ENCODE assay signal across 8 mouse cellular contexts in the genomic region with DNA sequence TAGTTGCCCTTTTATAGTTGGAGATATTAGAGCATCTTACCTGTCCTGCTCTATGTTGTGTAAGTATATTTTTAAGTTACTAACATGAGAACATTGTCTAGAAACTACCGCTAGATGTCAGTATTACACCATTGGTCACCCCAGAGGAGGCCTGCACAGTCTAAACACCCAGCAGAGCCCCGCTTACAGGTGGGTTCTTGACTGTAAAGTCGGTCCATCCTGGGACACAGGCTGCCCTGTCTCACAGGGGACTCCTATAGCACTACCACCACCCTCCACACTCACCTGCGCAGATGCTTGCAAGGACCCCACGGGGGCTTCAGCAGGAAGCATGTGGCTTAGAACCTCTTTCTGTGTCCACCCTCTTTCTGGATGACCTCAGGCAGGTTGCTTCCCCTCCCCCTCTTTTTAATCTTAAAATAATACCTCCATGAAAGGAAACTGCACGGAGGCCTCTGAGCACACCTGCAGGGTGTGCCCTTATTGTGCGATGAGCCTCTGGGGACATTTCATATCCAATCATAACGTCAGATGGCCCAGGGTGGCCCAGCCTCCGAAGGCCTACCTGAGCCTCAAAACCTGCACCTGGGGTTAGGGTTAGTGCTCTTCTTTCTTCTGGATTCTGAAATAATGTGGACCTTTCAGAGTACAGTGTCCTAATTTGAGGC. TPM values are rescaled to one million over a fixed set of nuclear protein-coding genes. Genes with fewer than 3 reads are reported as not detected.
DNase-seq lines count a peak whose midpoint lies in the region; ATAC-seq lines count a peak whose summit lies in the region.

No protein-coding gene starts in this region.

- no peaks in the 10 kb centered on the region for H3K4me1 ChIP-seq in hindbrain, embryonic 12.5 days
- no peaks in the 10 kb centered on the region for H3K4me1 ChIP-seq in limb, embryonic 12.5 days (replicated peaks)
- no peaks in the 10 kb centered on the region for H3K4me1 ChIP-seq in midbrain, embryonic 15.5 days

- intact Hi-C loops in left cerebral cortex, postnatal 25 days (cut with DNase I), result loop anchor here (10.0 kb wide), 2 partner anchors 407 to 507 kb away; no protein-coding TSS in a partner anchor

- 73% methylated on average over 9 of the region's 9 CpGs for WGBS in hindbrain, embryonic 12.5 days
- 65% methylated on average over 9 of the region's 9 CpGs for WGBS in limb, embryonic 12.5 days
- 70% methylated on average over 9 of the region's 9 CpGs for WGBS in midbrain, embryonic 15.5 days

- H3K27ac ChIP-seq in hindbrain, embryonic 12.5 days, result no peak overlapping the region
- H3K27ac ChIP-seq in limb, embryonic 12.5 days, result no peak overlapping the region
- H3K27ac ChIP-seq in midbrain, embryonic 15.5 days, result no peak overlapping the region

- peaks cover 31% of the 10 kb centered on the region for H3K36me3 ChIP-seq in hindbrain, embryonic 12.5 days
- H3K36me3 ChIP-seq in limb, embryonic 12.5 days, result peaks cover 58% of the 10 kb centered on the region
- H3K36me3 ChIP-seq in midbrain, embryonic 15.5 days (replicated peaks), result peaks cover 14% of the 10 kb centered on the region; the same call in 1 of the 2 replicates

- peak; percentile 45 to 66 for DNase-seq in left cerebral cortex, postnatal 25 days (ENCODE audit: low spot score in 2 of 2)
- DNase-seq in left cerebral cortex, adult 18-20 months (ENCODE audit: low spot score in 2 of 2), result no peak
- peak; percentile 48 for DNase-seq in c-Kit-positive CD71-negative TER-119-negative erythroid progenitor cells, embryonic 14.5 days (ENCODE audit: low read depth)
- peak; percentile 59 for DNase-seq in fibroblast of lung, adult 2 months (ENCODE audit: low read depth)
- DNase-seq in thymus, postnatal 10 days (ENCODE audit: low spot score in 2 of 2), result peak; percentile 16 to 63

- H3K4me3 ChIP-seq in hindbrain, embryonic 12.5 days, result no peak overlapping the region
- H3K4me3 ChIP-seq in limb, embryonic 12.5 days (replicated peaks), result no peak overlapping the region
- H3K4me3 ChIP-seq in midbrain, embryonic 15.5 days, result no peak overlapping the region

- no peaks in the 10 kb centered on the region for H3K9me3 ChIP-seq in hindbrain, embryonic 12.5 days (replicated peaks)
- H3K9me3 ChIP-seq in limb, embryonic 12.5 days, result no peaks in the 10 kb centered on the region
- no peaks in the 10 kb centered on the region for H3K9me3 ChIP-seq in midbrain, embryonic 15.5 days

- peak; percentile 79 for ATAC-seq in hindbrain, embryonic 12.5 days (ENCODE audit: low FRiP score)
- ATAC-seq in limb, embryonic 12.5 days (ENCODE audit: insufficient number of reproducible peaks, insufficient read depth, low FRiP score, low TSS enrichment, low read depth), result peak; percentile 88
- ATAC-seq in midbrain, embryonic 15.5 days (replicated peaks), result peak; percentile 93

- no peak overlapping the region for H3K9ac ChIP-seq in hindbrain, embryonic 12.5 days
- no peak overlapping the region for H3K9ac ChIP-seq in limb, embryonic 12.5 days (replicated peaks)
- no peak overlapping the region for H3K9ac ChIP-seq in midbrain, embryonic 15.5 days

- no peak overlapping the region for H3K4me2 ChIP-seq in hindbrain, embryonic 12.5 days (replicated peaks)
- H3K4me2 ChIP-seq in limb, embryonic 12.5 days, result no peak overlapping the region
- H3K4me2 ChIP-seq in midbrain, embryonic 15.5 days, result no peak overlapping the region

- no peaks in the 10 kb centered on the region for H3K27me3 ChIP-seq in hindbrain, embryonic 12.5 days
- no peaks in the 10 kb centered on the region for H3K27me3 ChIP-seq in limb, embryonic 12.5 days
- H3K27me3 ChIP-seq in midbrain, embryonic 15.5 days (replicated peaks), result no peaks in the 10 kb centered on the region

RNA-seq across cellular contexts. Expression of gene Ercc4, which starts 7.9 kb away (rescaled TPM):
- 10 to 100 TPM; 22.2 to 24.2 TPM for total RNA-seq in left cerebral cortex, postnatal 25 days (2021)
- 10 to 100 TPM; 24.3 to 24.5 TPM for total RNA-seq in left cerebral cortex, adult 18-20 months (2021)
- polyA plus RNA-seq in hindbrain, embryonic 12.5 days (2016; fragmentation: Nextera tagmentation; extraction: Ambion mirVana), result 17.3 and 18.1 TPM in 2 replicates
- 14.8 and 15.2 TPM in 2 replicates for polyA plus RNA-seq in limb, embryonic 12.5 days (2016; fragmentation: Nextera tagmentation; extraction: Ambion mirVana)
- polyA plus RNA-seq in midbrain, embryonic 15.5 days (2015; fragmentation: Nextera tagmentation; extraction: Ambion mirVana), result 18.2 and 18.8 TPM in 2 replicates

Comparison
In these comparisons a context has a peak if more than half of its experiments do, and no peak if none do; other contexts are left out.
1. DNase-seq: peak in left cerebral cortex, postnatal 25 days (2 of 2), c-Kit-positive CD71-negative TER-119-negative erythroid progenitor cells, embryonic 14.5 days (single experiment), fibroblast of lung, adult 2 months (single experiment) and thymus, postnatal 10 days (2 of 2); none in left cerebral cortex, adult 18-20 months (0 of 2).
2. Peak in every context shown above with its lines, with median percentiles within 50 percentile points of each other: ATAC-seq.